Mouse (Mus musculus) layer of hippocampus, adult 9-11 months (tissue): ENCODE measurements around the gene Arhgap32.

ENCODE experiments used
- DNase-seq: peaks from one replicate; pipeline ENCODE4 v3.0.0; 2022

The Arhgap32 gene

DNA sequence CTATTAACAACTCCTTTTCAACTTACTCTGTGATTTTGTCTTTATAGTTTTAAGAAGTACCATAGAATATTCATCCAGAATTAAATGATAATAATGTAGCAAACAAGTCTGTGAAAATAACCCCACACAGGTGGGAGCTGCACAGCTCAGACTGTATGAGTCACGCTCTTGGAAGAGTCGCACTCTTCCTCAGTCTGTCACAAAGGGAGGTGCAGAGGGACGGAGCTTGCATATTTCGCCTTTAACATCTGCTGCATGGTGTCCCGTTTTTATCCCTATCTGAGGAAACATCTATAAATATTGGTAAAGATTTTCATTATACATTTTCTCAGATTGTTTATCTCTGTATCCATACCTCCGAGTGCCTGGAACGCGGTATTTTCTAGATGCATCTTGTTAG is 91.2 kb downstream of the Arhgap32 start:
- peak; percentile 45 for DNase-seq

GRCm38 (mm10) chr9:32208071-32208470 is 92.1 kb downstream of the Arhgap32 start:
- no peak for DNase-seq

GRCm38 (mm10) chr9:32216820-32217567 is 101.1 kb downstream of the Arhgap32 start:
- DNase-seq, result no peak

GRCm38 (mm10) chr9:32219400-32219799 is 103.5 kb downstream of the Arhgap32 start:
- no peak for DNase-seq

DNA sequence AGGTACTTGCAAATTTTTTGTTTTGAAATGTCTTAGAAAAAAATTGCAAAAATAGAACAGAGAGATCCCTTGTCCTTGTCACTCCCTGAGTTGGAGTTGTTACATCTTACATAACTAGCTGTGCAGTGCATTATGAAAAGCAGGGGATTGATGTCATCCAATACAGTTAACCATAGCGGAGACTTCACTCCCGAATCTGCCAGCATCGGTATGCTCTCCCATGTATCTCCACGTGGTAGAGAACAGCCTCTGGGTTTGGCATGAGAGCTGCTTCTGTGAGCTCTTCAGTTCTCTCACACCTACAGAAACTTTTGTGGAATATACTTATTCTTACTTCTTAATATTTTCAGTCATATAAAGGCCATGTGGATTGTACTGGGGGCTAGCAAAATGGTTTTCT is 106.2 kb downstream of the Arhgap32 start:
- DNase-seq, result peak; percentile 47

DNA sequence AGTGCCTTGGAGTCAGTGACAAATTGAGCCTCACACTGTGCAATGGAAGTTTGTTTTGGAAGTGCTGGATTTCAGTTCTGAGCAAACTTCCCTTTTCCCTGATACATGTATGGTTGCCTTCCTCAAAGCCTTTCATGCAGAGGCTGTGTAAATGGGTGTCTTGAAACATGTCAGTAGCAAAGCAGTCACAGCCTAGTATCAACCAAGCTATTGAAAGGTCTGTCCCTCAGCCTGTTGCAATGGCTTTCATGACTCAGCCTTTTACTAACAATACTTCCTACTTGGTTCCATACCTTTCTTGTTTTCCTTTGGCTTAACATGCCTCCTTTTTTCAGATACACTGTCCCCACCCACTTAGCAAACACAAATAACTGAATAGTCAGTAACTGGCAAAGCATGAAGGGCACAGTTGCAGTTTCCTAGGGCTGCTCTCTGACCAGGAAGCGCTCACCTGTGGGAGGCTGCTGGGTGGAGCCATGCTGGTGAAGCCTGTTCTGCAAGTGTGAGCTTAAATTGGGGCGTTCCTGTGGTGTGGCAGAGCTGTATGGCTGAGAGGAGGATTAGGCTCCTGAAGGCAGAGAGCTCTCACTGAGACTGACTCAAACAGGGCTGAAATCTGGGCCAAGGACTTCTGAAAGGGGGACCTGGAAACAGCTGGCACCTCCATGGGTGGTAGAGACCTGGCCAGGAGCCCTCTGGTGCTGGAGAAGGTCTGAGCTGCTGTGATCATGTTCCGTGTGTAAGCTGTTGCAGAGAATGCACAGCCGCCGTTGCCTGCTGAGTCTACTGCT is 108.0 kb downstream of the Arhgap32 start:
- DNase-seq, result no peak

- DNase-seq, result no peak
These were observed 109.0 kb downstream of the Arhgap32 start for GRCm38 (mm10) chr9:32224937-32225336.

- DNase-seq, result no peak
These were observed 109.6 kb downstream of the Arhgap32 start for GRCm38 (mm10) chr9:32225584-32225983.

DNA sequence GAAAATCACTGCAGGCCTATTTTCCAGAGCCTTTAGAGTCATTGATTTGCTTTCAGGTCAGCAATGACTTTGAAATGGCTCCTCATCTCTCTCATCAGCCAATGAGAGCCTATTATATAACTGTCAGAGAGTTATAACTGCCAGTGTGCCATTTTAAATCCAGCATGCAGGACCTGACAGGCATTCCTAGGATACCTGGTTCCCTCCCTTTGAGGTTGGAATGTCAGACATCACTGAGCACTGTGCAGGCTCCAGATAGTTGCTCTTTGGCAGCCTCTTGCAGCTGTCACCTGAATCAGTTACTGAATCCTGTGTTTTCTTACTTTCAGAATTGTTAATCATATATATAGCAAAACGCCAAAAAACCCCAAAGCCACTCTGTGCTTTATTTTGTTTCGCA is 111.1 kb downstream of the Arhgap32 start:
- no peak for DNase-seq

DNA sequence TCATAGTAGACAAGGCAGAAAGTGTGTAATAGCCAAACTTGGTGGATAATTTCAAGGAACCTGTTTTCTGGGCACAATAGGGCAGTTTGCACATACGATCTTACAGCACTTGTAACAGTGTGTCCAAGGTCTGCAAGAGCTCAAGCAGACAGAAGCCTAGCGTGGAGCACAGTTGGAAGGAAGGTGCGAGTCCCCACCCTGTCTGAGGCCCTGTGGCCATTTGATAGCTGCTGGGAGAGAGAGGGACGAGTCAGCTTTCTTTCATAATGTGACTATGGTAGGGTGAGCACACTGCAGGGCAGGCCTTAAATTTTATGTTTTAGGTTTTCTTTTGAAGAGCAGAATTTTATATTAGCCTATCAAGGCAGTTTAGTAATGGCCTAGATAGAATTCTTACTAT is 117.7 kb downstream of the Arhgap32 start:
- DNase-seq, result no peak

DNA sequence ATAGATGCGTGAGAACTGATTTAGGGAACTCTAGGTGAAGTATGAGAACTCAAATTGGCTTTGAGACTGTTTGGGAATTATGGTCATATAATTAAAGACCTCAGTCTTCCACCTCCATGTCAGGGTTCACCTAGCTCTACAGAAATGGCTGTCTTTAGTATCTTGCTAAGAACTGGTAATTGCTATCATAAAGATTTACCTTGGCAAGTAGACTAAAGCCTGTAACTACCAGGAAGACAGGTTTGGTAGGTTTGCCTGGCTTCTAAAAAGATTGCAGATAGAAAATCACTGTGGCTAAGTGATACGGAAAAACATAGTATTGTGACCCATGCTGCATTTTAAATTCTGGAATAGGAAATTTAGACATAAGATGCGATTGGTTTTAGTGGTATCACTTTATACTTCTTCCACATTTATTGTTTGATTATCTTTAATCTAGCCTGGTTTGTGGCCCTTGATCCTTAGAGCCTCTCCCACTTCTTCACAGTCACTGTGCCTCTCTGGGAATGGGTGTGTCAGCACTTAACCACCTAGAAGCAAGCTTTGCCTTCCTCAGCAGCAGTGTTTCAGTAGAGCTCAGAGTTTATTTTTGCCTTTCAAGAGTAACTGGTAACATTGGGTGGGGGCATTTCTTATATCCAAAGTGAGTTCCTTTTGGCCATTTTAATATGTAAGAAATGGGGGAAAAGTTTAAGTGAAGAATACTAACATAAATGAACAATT is 119.0 kb downstream of the Arhgap32 start:
- DNase-seq, result no peak

DNA sequence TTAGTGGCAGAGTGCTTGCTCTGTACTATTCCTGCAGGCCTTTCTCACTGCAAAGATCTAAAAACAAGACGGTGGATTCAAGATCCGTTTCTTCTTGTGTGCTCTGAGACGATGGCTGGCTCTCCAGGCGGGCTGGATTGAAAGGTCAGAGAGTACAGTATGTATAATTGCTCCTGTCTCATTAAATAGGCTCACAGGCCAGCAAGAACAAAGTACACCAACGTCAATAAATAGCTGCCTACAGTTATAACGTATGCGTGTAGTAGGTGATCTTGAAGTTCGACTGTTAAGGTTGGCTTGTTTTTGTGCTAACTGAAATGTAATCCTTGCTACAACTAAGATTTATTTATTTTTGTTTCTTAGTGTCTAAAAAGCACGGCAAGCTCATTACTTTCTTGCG is 123.0 kb downstream of the Arhgap32 start:
- DNase-seq, result no peak

DNA sequence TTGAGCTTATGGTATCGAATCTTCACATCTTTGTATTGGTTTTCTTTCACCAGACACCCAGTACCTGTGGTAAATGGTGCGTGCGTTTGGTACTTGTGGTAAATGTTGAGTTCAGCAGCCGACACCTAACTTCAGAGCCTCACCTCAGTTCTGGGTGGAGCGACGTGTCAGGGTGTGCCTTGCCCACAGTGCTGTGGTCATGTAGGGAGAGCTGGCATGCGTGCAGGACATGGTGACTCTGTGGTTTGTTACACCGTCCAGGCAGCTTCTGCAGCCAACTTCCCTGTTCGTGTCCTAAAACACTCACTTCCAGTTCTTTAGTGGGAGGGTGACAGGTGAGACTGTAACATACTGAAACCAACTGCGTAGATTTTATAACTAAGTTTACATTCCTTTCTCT is 123.5 kb downstream of the Arhgap32 start:
- no peak for DNase-seq

DNA sequence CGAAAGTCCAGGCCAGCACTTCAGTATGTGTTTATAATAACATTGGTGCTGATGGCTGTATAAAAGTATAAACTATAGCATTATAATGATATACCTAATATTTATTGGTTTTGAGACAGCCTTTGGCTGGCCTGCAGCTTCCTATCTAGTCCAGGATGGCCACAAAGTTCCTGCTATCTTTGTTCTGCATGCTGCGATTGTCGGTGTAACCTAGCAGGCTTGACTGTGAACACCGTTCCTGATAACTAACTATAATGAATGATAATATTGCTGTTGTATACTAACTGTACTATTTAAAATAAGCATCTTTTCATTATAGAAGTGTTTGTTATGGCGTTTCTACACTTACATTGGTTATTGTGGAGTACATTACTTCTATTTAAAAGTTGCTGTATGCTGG is 124.5 kb downstream of the Arhgap32 start:
- DNase-seq, result no peak

- DNase-seq, result no peak
These were observed 125.8 kb downstream of the Arhgap32 start for GRCm38 (mm10) chr9:32241637-32242199.

- DNase-seq, result no peak
These were observed 127.1 kb downstream of the Arhgap32 start for GRCm38 (mm10) chr9:32242921-32243617.

GRCm38 (mm10) chr9:32245237-32245636 is 129.3 kb downstream of the Arhgap32 start:
- DNase-seq, result no peak

DNA sequence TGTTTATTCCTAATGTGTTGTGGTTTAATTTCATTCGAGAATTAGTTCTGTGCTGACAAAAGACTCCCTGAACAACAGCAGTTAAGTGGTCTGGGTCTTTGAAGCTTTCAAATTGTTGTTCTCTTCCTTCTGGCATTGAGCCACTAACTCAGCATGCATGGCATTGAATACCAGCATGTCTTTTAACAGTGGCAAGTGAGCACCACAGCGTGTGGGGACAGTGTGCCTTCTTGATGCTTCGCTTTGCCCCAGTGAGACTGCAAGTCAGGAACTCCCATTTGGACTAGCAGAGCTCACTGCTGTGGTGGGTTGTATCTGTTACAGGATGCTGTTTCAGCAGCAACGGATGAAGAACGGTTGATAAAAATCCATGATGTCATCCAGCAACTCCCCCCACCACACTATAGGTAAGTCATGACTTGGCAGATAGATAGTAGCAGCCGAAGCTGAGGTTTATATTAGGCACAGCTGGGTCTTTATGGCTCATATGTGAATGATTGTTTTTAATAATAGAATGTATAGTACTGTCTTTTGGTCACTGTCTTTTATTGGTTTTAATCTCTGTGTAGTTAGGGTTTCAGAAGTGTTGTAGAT is 130.3 kb downstream of the Arhgap32 start:
- no peak for DNase-seq

GRCm38 (mm10) chr9:32250486-32250885 is 134.6 kb downstream of the Arhgap32 start:
- DNase-seq, result no peak

GRCm38 (mm10) chr9:32253721-32254120 is 137.8 kb downstream of the Arhgap32 start:
- no peak for DNase-seq

DNA sequence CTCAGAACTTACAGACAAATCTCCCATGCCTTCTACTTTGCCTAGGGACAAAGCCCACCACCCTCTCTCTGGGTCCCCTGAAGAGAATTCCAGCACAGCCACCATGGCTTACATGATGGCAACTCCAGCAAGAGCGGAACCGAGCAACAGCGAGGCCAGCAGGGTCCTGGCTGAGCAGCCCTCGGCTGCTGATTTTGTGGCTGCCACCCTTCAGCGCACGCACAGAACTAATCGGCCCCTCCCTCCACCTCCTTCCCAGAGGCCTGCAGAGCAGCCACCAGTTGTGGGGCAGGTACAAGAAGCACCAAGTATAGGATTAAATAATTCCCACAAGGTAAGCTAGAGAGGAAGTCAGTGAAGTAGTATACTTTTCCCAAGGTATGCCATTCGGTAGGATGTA is 141.4 kb downstream of the Arhgap32 start:
- DNase-seq, result no peak

DNA sequence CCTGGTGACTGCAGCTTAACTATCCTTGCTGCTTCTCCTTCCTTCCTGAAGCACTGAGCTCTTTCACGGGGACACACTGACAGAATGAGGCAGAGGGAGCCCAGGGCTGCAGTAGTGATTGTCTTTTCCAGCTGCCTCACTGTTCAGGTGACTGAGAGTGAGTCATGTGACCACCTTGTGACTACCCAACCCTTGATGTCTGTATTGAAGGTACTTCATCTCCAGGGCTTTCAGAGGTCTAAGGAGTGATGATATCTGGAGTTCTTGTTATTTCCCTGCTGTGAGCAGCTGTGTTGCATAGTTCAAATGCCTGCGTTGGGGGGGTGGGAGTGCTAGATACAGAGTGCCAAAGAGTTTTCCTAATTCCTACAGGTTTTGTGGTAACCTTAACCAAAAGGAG is 141.9 kb downstream of the Arhgap32 start:
- DNase-seq, result no peak
